Mouse (Mus musculus): ENCODE results near the gene Aldh1l2. TPM values are rescaled to one million over a fixed set of nuclear protein-coding genes. Genes with fewer than 3 reads are reported as not detected.
A peak's percentile ranks its signal among the peaks of the same experiment; 100 is the strongest.
"Not testable (repeated sequence)": the region's sequence is repeated elsewhere in the genome, so short reads cannot be mapped to it uniquely, and the experiment has no call there.

The Aldh1l2 gene
- total RNA-seq, 2 experiments from 2014 or later, result 4.7 to 5.6 TPM

DNA sequence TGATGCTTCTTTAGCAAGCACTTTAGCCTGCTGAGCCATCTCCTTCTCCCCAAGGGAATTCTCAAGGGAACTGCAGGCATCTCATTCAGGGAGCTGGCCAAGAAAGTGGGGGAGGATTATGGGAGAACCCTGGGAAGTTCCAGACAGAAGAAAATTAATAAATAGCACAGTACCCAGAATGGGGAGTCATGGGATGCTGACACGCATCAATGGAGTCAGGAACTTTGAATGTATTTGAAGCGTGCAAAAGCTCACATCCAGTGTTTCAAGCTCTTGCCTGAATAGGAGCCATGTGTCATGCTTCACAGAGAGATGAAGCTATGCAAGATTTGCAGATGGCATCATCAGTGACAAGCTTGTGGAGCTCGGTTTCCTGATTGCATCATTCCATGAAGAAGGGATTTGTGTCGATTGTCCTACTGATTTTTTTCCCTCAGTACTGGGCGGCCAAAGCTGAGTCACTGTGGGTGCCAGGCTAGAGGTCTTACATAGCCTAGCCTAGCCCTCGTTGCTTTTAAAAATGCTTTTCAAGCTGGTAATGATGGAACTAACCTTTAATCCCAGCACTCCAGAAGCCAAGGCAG, 3.5 kb downstream of the Aldh1l2 start:
- DNase-seq, result no peak
- no peak overlapping the region for H3K4me3 ChIP-seq
- no peak for TF ChIP-seq CTCF (IDR thresholded peaks at IDR 0.05)
- intact Hi-C loops (cut with DNase I), result loop anchor here (5.0 kb wide), 2 partner anchors 168 to 462 kb away; partner anchors contain the start of gene D10Wsu102e
- no peak overlapping the region for H3K27ac ChIP-seq

DNA sequence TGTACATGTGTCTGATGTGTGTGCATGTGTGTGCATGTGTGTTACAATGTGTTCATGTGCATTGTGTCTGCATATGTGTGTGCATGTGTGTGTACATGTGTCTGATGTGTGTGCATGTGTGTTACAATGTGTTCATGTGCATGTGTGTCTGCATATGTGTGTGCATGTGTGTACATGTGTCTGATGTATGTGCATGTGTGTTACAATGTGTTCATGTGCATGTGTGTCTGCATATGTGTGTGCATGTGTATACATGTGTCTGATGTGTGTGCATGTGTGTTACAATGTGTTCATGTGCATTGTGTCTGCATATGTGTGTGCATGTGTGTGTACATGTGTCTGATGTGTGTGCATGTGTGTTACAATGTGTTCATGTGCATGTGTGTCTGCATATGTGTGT, 9.7 kb downstream of the Aldh1l2 start:
- H3K4me3 ChIP-seq; intact Hi-C loops (cut with DNase I); DNase-seq; H3K27ac ChIP-seq: not testable (repeated sequence)

DNA sequence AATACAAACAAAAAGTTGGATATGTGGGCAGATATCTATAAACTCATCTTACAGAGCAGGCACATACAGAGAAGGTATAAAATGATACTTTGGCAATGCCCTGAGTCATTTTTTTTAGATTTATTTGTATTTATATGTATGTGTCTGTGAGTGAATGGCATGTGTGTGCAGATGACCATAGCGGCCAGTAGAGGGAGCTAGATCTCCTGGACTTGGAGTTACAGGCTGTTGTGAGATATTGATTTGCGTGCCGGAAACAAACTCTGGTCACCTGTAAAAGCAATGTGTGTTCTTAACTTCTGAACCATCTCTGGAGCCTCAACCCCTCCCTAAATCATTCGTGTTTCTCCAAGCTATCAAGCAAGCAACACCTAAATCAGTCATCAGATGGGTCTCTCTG, 12.9 kb downstream of the Aldh1l2 start:
- no peak for DNase-seq
- TF ChIP-seq CTCF (IDR thresholded peaks at IDR 0.05), result peak; percentile 48
- Histone ChIP-seq H3K4me3 (no peak overlapping the region), H3K27ac (no peak overlapping the region)
- intact Hi-C loops (cut with DNase I), result no loop called here

DNA sequence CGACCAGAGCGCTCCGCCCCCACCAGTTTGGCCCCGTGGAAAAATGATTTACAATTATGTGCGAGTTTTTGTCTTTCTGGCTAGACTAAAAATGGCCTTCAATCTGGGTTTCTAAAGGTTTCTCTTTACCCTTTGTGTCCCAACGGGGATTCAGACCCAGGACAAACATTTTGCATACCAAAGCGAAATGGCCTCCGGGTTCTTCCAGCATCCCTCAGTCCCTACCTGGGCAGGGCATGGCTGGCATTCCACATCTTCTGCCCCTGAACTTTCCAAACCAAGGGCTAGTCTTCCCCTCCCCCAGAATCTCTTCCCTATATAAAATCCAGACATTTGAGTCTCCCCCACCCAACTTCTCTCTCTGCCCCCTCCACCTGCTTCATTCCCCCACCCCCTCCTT, 20.2 kb downstream of the Aldh1l2 start:
- intact Hi-C loops (cut with DNase I), result no loop called here
- no peak for TF ChIP-seq CTCF (IDR thresholded peaks at IDR 0.05)
- DNase-seq, result no peak
- H3K4me3 ChIP-seq, result no peak overlapping the region
- no peak overlapping the region for H3K27ac ChIP-seq

DNA sequence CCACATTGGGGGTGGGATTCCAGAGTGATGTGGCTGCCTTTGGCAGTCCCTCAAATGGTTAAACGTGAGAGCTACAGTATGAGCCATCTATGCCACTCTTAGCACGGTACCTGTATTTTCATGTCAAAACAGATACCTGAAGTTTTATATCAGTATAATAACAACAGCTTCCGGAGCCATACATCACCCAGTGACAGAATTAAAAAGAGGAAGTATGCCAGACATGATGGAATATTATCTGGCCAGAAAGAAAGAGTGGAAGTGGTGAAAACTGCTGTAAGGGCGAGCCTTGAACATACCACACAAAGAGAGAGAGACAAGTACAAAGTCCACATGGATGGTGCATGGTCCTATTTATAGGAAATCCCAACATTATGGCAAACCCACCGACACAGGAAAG, 22.6 kb downstream of the Aldh1l2 start:
- Histone ChIP-seq H3K4me3 (no peak overlapping the region), H3K27ac (no peak overlapping the region)
- no peak for DNase-seq
- intact Hi-C loops (cut with DNase I), result no loop called here
- no peak for TF ChIP-seq CTCF (IDR thresholded peaks at IDR 0.05)

DNA sequence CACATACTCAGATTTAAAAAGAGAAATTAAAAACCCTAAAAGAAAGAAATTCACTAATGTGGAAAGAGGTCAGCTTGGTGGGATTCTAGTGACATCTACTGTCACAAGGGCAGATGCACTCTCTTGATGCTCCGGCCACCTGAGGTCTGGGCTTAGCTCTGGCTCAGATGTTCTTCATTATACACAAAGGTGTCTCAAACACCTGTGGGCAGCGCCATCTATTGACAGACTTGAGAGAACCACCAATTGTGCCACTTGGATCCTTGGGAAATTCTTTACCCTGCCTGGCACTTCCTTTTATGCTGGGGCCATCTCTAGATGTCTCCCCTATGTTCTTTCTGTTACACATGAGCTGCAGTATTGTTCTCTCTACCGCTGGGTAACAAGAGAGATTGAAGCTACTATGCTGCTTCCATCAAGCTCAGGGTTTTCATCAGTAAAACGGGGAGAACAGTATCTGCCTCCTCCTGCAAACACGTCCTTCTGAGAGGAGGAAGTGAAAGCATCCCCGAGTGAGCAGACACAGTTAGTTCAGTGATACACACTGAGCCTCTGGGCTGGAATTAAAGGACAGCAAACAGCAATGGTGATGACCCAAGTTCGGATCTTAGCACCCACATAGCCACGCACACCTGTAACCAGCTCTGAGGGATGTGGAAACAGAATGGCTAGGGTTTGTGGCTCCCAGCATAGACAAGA, 24.8 kb downstream of the Aldh1l2 start:
- Histone ChIP-seq H3K27ac (no peak overlapping the region), H3K4me3 (no peak overlapping the region)
- DNase-seq, result no peak
- intact Hi-C loops (cut with DNase I), result no loop called here
- peak; percentile 39 for TF ChIP-seq CTCF (IDR thresholded peaks at IDR 0.05)

DNA sequence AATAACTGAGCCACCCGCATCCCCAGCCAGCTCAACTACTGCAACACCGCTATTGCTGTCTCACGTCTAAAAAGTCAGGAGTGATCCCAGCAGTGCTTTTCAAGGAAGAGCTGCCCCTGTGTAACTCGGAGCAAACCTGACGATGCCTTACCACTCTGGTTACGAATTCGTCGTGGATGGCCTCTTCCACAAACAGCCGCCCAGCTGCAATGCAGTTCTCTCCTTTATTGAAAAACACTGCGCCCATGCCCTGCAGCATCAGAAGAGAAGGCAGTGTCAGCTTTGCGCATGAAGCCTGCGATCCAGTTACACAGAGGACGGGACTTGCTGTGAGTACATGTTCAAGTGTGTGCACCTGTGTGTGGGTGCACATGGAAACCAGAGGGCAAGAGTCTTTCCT, 36.6 kb downstream of the Aldh1l2 start:
- TF ChIP-seq CTCF (IDR thresholded peaks at IDR 0.05), result no peak
- H3K4me3 ChIP-seq, result no peak overlapping the region
- no peak for DNase-seq
- intact Hi-C loops (cut with DNase I), result no loop called here
- no peak overlapping the region for H3K27ac ChIP-seq

DNA sequence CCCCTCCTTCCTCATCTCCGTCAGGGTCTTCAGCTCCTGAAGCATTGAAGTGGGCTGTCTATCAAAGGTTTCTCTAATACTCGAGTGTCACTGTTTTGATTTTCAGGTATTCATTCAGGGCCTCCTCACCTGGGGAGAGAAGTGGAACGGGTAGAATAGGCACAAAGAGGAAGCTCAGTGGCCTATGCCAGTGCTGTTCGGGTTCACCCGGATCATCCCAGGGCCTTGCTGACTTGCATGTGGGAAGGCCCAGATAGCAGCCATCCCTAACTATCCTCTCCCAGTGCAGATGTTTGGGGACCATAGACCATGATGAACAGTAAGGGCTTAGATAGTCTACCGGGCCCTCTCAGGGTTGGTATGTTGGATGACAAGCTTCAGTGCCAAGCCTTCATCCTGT, 43.4 kb downstream of the Aldh1l2 start:
- intact Hi-C loops (cut with DNase I), result no loop called here

DNA sequence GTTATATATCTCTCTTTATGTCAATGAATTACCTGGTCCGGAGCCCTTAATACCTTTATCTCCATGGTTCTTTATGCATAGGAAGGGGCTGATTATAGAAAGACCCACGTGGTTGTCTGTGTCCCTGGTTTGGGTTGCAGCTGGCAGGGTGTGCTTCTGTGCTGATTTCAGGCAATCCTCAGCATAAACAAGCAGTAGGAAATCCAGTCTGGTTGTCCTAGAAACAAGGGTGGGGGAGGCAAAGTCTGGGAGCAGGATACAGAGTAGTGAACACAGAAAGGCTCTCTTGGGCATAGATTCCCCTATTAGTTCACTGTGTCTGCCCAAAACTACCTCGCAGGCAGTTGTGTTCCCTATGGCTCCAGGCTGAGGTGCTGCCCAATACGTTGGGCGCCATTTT, 56.7 kb downstream of the Aldh1l2 start:
- no peak overlapping the region for H3K27ac ChIP-seq
- intact Hi-C loops (cut with DNase I), result no loop called here
- TF ChIP-seq CTCF (IDR thresholded peaks at IDR 0.05), result no peak
- no peak for DNase-seq
- no peak overlapping the region for H3K4me3 ChIP-seq

More for the DNA sequence above, 43.4 kb downstream of the Aldh1l2 start:
- TF ChIP-seq CTCF (IDR thresholded peaks at IDR 0.05), result no peak
- no peak overlapping the region for H3K27ac ChIP-seq
- H3K4me3 ChIP-seq, result no peak overlapping the region
- DNase-seq, result no peak

DNA sequence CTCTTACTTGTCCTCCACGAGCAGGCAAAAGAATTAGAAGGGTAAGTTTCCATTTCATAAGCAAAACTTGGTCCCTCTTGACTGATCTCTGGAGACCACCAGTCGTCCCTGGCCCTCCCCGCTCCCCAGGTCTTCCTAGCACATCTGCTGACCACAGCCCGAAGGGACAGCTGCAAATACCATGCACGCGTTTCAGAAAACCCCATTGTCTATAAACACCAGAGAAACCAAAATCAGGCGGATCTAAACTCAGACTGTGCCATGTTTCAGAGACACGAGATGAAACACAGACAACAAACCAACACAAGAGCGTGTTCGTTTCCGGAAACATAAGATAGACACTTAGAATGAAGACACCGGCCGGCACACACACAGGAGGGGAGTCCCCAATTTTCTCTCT, 58.7 kb downstream of the Aldh1l2 start:
- no peak for TF ChIP-seq CTCF (IDR thresholded peaks at IDR 0.05)
- no peak overlapping the region for H3K27ac ChIP-seq
- DNase-seq, result no peak
- intact Hi-C loops (cut with DNase I), result no loop called here
- H3K4me3 ChIP-seq, result no peak overlapping the region

DNA sequence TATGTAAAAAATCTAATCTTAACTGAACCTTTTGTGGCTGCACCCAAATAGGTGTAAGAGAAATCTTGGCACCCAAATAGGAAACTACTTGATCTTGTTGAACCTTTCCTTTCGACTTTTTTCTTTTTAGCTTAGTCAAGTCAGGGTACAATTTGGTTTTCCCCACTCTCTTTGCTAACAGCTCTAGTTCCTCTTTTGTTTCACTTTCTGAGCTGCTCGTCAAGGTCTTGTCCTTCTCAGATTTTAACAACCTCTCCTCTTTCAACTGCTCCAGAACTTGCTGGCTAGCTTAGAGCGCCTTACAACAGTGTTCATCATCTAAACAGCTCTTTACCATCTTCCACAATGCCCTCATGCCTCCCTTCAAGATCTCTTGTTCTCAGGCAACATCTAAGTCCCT, 76.4 kb downstream of the Aldh1l2 start:
- Histone ChIP-seq H3K4me3 (no peak overlapping the region), H3K27ac (no peak overlapping the region)
- no peak for DNase-seq
- intact Hi-C loops (cut with DNase I), result no loop called here
- TF ChIP-seq CTCF (IDR thresholded peaks at IDR 0.05), result no peak

DNA sequence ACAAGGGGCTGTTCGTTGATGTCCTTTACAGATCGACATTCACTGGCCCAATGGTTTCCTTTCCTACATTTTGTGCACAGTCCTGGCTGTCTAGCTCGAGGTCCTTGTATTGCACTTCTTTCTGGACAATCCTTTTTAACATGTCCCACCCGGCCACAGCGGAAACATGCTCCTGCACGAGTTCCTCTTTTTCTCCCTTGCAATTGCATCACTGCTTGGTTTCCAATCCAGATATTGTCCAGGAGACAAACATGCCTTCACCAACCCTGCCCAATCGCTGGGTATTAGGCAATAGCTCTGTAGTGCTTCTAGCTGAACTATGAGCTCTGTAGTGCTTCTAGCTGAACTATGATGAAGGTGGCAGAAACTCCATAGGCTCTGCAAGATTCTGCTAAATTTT, 85.4 kb downstream of the Aldh1l2 start:
- H3K27ac ChIP-seq, result no peak overlapping the region
- no peak overlapping the region for H3K4me3 ChIP-seq
- intact Hi-C loops (cut with DNase I), result no loop called here
- DNase-seq, result no peak
- TF ChIP-seq CTCF (IDR thresholded peaks at IDR 0.05), result no peak

Other genes starting within 250 kb of the Aldh1l2 start
- gene Slc41a2, start 196.3 kb downstream of the Aldh1l2 start, total RNA-seq (2021), result 1 to 10 TPM in 1 of 2 experiments, under 1 TPM in 1; 0.46 to 1.1 TPM
- under 1 TPM; 0.70 to 0.84 TPM for gene D10Wsu102e, start 173.9 kb downstream of the Aldh1l2 start, total RNA-seq (2021)
- gene Washc4, start 9.6 kb upstream of the Aldh1l2 start, total RNA-seq (2021), result 10 to 100 TPM in 1 of 2 experiments, 1 to 10 TPM in 1; 9.4 to 10.9 TPM
- 10 to 100 TPM; 19.3 to 21.0 TPM for gene Appl2, start 114.6 kb upstream of the Aldh1l2 start, total RNA-seq (2021)
- 1 to 10 TPM in 1 of 2 experiments, under 1 TPM in 1; 0.89 to 1.4 TPM for gene 1500009L16Rik, start 188.7 kb upstream of the Aldh1l2 start, total RNA-seq (2021)